25 mouse cellular contexts compared by ENCODE assay signal in the genomic region with DNA sequence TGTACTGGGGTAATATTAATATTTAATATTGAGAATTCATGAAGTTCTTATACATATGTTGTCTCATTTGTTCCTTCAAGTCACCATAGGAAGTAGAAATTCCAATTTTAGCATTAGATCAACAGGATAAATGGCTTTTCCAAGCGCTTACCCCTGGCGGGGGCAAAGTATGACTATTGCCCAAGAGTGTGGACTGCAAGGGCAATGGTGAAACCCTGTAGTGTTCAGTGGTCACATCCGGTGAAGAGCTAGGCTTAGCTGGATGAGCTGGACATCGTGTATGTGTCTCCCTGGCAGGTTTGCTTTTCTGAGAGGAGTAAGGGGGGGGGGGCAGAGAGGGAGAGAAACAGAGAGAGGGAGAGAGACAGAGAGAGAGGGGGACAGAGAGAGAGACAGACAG.
"Had no signal": no experiment of that assay in that cellular context is flagged by ENCODE, and none has a peak within 500 bp of the region (broad histone marks: within the 10 kb centered on the region; RNA-seq: fewer than 3 reads in every experiment).

No protein-coding gene starts in this region.

- H3K27me3 ChIP-seq: hindbrain, embryonic 13.5 days; hindbrain, embryonic 15.5 days; limb, embryonic 13.5 days; limb, embryonic 15.5 days had no signal

- H3K9ac ChIP-seq: forebrain, postnatal 0 days; heart, embryonic 12.5 days; hindbrain, embryonic 13.5 days; hindbrain, embryonic 15.5 days; kidney, embryonic 15.5 days; limb, embryonic 13.5 days; limb, embryonic 15.5 days; liver, embryonic 14.5 days had no signal

- ATAC-seq: hindbrain, postnatal 0 days; intestine, embryonic 16.5 days had no signal

- H3K4me2 ChIP-seq: heart, embryonic 12.5 days; hindbrain, embryonic 13.5 days; hindbrain, embryonic 15.5 days; kidney, embryonic 15.5 days; limb, embryonic 13.5 days; limb, embryonic 15.5 days had no signal

- H3K36me3 ChIP-seq: heart, embryonic 10.5 days; heart, embryonic 12.5 days; hindbrain, embryonic 10.5 days; hindbrain, embryonic 13.5 days; hindbrain, embryonic 15.5 days; kidney, embryonic 15.5 days; limb, embryonic 13.5 days; limb, embryonic 15.5 days had no signal

- DNase-seq: forebrain, postnatal 0 days; gastrocnemius, postnatal 14 days; gastrocnemius, postnatal 36 days; heart, adult 18-20 months; heart, postnatal 10 days; heart, postnatal 4 days; kidney, adult 11 months; kidney, adult 2 months; kidney, adult 9 months; kidney, postnatal 14 days; kidney, postnatal 36 days; layer of hippocampus, postnatal 36 days; left cerebral cortex, postnatal 4 days had no signal

- H3K27ac ChIP-seq: heart, embryonic 10.5 days; hindbrain, embryonic 10.5 days; hindbrain, embryonic 13.5 days; hindbrain, embryonic 15.5 days; hindbrain, postnatal 0 days; kidney, embryonic 15.5 days; kidney, postnatal 0 days; limb, embryonic 13.5 days; limb, embryonic 15.5 days; liver, embryonic 14.5 days had no signal

- H3K9me3 ChIP-seq: heart, embryonic 10.5 days; heart, embryonic 12.5 days; hindbrain, embryonic 10.5 days; hindbrain, embryonic 13.5 days; hindbrain, embryonic 15.5 days; kidney, embryonic 15.5 days; limb, embryonic 13.5 days; limb, embryonic 15.5 days had no signal

- H3K4me3 ChIP-seq: heart, embryonic 10.5 days; heart, embryonic 12.5 days; hindbrain, embryonic 10.5 days; hindbrain, embryonic 13.5 days; hindbrain, embryonic 15.5 days; kidney, embryonic 15.5 days; limb, embryonic 13.5 days; limb, embryonic 15.5 days had no signal

- H3K4me1 ChIP-seq: heart, embryonic 10.5 days; heart, embryonic 12.5 days; limb, embryonic 15.5 days had no signal
